Mouse (Mus musculus): ENCODE measurements around the gene Gm45140.

Gm45140 gene

GRCm38 (mm10) chr6:87739898-87740297, 95.7 kb downstream of the Gm45140 start:
- DNase-seq (ENCODE audit: low spot score): no peak

Data from lung, postnatal 25 days (tissue).